Mouse (Mus musculus): ENCODE measurements at regions not wholly inside any gene's neighbourhood (a gene's known extent, or its start where the extent isn't known, plus 50 kb on each side); places are given as distances from the start of the nearest gene placed in this dataset.

DNA sequence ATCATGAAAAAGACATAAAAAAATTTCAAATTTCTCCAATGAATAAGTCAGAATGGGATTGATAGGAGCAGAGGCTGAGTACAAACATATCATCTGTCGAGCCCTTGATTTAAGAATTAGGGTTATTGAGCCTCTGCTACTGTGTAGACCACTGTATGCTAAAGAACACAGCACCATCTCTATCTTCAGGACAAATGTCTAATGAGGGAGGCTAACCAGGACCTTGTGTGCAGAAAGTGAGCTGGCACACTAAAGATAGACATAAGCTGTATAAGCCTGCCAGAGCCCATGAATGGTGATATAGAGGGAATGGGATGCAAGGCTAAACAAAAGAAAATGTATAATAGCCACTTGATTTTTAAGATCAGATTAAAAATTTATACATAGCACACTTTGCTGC lies 502.2 kb upstream of the Luzp2 start:
- no peak overlapping the region for H3K4me2 ChIP-seq (replicated peaks)
- peak; percentile 63; the same call in 1 of the 2 replicates for ATAC-seq
- 0 out of 2 replicates have a peak, but pooled peaks cover 2% of the 10 kb centered on the region for H3K4me1 ChIP-seq (replicated peaks)
- no peak overlapping the region for H3K9ac ChIP-seq (replicated peaks)
- no peak overlapping the region for H3K4me3 ChIP-seq (replicated peaks)
- no peaks in the 10 kb centered on the region for H3K9me3 ChIP-seq
- no peaks in the 10 kb centered on the region for H3K36me3 ChIP-seq
- 65% methylated on average over 1 of the region's 1 CpGs for WGBS
- H3K27me3 ChIP-seq, result no peaks in the 10 kb centered on the region
- no peak overlapping the region for H3K27ac ChIP-seq

DNA sequence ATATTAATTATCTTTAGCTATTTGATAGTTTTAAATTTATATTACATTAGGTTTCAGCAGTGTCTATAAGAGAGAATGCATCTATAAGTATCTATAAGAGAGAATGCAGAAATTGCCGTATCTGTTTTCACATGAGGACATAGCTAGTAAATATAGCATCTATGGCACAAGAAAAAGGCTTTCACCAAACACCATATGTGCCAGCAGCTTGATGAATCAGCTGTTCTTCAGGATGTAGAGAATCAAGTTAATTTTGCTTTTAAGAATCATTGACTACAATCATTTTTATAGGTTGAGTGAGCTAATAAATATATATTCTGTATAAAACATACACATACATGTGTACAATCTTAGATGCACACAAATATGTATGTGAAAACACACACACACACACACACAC lies 500.4 kb upstream of the Luzp2 start:
- 0 out of 2 replicates have a peak, but pooled peaks cover 2% of the 10 kb centered on the region for H3K4me1 ChIP-seq (replicated peaks)
- no peak overlapping the region for H3K27ac ChIP-seq
- no peaks in the 10 kb centered on the region for H3K36me3 ChIP-seq
- WGBS, result 98% methylated on average over 1 of the region's 1 CpGs
- no peak overlapping the region for H3K4me2 ChIP-seq (replicated peaks)
- H3K27me3 ChIP-seq, result no peaks in the 10 kb centered on the region
- H3K9me3 ChIP-seq, result no peaks in the 10 kb centered on the region
- no peak overlapping the region for H3K9ac ChIP-seq (replicated peaks)
- H3K4me3 ChIP-seq (replicated peaks), result no peak overlapping the region
- ATAC-seq, result no peak

DNA sequence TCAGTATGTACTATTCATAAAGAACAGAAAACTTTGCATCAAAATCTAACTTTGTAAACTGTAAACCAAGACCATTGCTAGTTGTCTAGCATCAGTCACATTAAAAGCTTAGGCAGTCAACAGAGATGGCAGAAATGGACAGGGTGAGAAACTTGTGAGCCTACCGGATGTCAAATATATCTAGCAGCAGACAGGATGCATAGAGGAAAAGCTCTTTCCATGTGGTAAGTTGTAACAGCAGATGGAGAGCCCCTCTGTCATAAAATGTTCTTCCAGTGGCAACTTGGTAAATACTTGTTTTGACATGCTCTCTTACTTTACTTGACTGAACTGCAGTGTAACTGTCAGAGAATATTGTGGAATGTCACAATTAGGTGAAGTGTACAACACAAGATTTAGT lies 494.8 kb upstream of the Luzp2 start:
- H3K4me3 ChIP-seq (replicated peaks), result no peak overlapping the region

More for the DNA sequence above, 494.8 kb upstream of the Luzp2 start:
- Histone ChIP-seq H3K4me1 (replicated peaks) (no peaks in the 10 kb centered on the region), H3K27me3 (no peaks in the 10 kb centered on the region), H3K9ac (replicated peaks) (no peak overlapping the region), H3K4me2 (replicated peaks) (no peak overlapping the region), H3K9me3 (no peaks in the 10 kb centered on the region), H3K36me3 (no peaks in the 10 kb centered on the region), H3K27ac (no peak overlapping the region)
- ATAC-seq, result no peak
- 93% methylated on average over 1 of the region's 1 CpGs for WGBS

Data from midbrain, embryonic 13.5 days (tissue).